Mouse (Mus musculus): ENCODE results near the gene Strc.

The Strc gene

GRCm38 (mm10) chr2:121354820-121355592, 32.0 kb downstream of the Strc start, which contains the start of gene Ppip5k1:
Gene Ppip5k1 (minus strand): TSS chr2:121355396.
- peak; percentile 99 for DNase-seq (ENCODE audit: low spot score)

GRCm38 (mm10) chr2:121354378-121354777, 32.6 kb downstream of the Strc start:
- DNase-seq (ENCODE audit: low spot score): no peak

- no peak for DNase-seq (ENCODE audit: low spot score)
These were observed 33.8 kb downstream of the Strc start for GRCm38 (mm10) chr2:121353156-121353555.

GRCm38 (mm10) chr2:121339057-121339456, 47.9 kb downstream of the Strc start:
- DNase-seq (ENCODE audit: low spot score): no peak

- no peak for DNase-seq (ENCODE audit: low spot score)
These were observed 57.5 kb downstream of the Strc start for GRCm38 (mm10) chr2:121329492-121329891.

GRCm38 (mm10) chr2:121323693-121324470, 63.1 kb downstream of the Strc start:
- DNase-seq (ENCODE audit: low spot score): no peak

- DNase-seq (ENCODE audit: low spot score): no peak
These were observed 63.9 kb downstream of the Strc start for GRCm38 (mm10) chr2:121323041-121323440.

GRCm38 (mm10) chr2:121316278-121316677, 70.7 kb downstream of the Strc start:
- DNase-seq (ENCODE audit: low spot score): no peak

All from embryo, embryonic 10 days (tissue).